Mouse (Mus musculus): ENCODE data around the gene Lrch4. TPM values are rescaled to one million over a fixed set of nuclear protein-coding genes. Genes with fewer than 3 reads are reported as not detected.
A peak's percentile ranks its signal among the peaks of the same experiment; 100 is the strongest.

Gene Lrch4
- total and polyA plus RNA-seq, 3 experiments: 27.9 to 52.7 (median 31.7) TPM

- peak; percentile 81 for DNase-seq
Observed at GRCm38 (mm10) chr5:137652474-137652873, 23.6 kb downstream of the Lrch4 start.

- no peak for DNase-seq
Observed at GRCm38 (mm10) chr5:137653366-137653765, 24.4 kb downstream of the Lrch4 start.

GRCm38 (mm10) chr5:137654746-137655145 is 25.8 kb downstream of the Lrch4 start:
- DNase-seq: no peak

- peak; percentile 83 for DNase-seq
Observed at GRCm38 (mm10) chr5:137656977-137657376, 28.1 kb downstream of the Lrch4 start.

GRCm38 (mm10) chr5:137660064-137660688 is 31.3 kb downstream of the Lrch4 start:
- peak; percentile 90 for DNase-seq

GRCm38 (mm10) chr5:137663057-137663456 is 34.1 kb downstream of the Lrch4 start:
- DNase-seq: no peak

GRCm38 (mm10) chr5:137668971-137669370 is 40.0 kb downstream of the Lrch4 start:
- no peak for DNase-seq

- DNase-seq: no peak
Observed at GRCm38 (mm10) chr5:137670240-137670639, 41.3 kb downstream of the Lrch4 start.

GRCm38 (mm10) chr5:137671443-137672240 is 42.7 kb downstream of the Lrch4 start:
- DNase-seq: peak; percentile 94

GRCm38 (mm10) chr5:137672361-137672760 is 43.4 kb downstream of the Lrch4 start:
- no peak for DNase-seq

GRCm38 (mm10) chr5:137673015-137673414 is 44.1 kb downstream of the Lrch4 start:
- DNase-seq: no peak

GRCm38 (mm10) chr5:137674786-137675185 is 45.9 kb downstream of the Lrch4 start:
- DNase-seq: no peak

- no peak for DNase-seq
Observed at GRCm38 (mm10) chr5:137677859-137678258, 48.9 kb downstream of the Lrch4 start.

GRCm38 (mm10) chr5:137678736-137679135 is 49.8 kb downstream of the Lrch4 start:
- DNase-seq: no peak

GRCm38 (mm10) chr5:137679726-137680125 is 50.8 kb downstream of the Lrch4 start:
- DNase-seq: no peak

GRCm38 (mm10) chr5:137682526-137682925 is 53.6 kb downstream of the Lrch4 start:
- DNase-seq: no peak

- peak; percentile 42 for DNase-seq
Observed at GRCm38 (mm10) chr5:137683388-137684293, 54.7 kb downstream of the Lrch4 start.

- DNase-seq: peak; percentile 99
Observed at GRCm38 (mm10) chr5:137684294-137685123, 55.6 kb downstream of the Lrch4 start, which contains the start of gene Agfg2. TSS of gene Agfg2 (minus strand) at chr5:137684726.

GRCm38 (mm10) chr5:137685653-137686052 is 56.7 kb downstream of the Lrch4 start:
- DNase-seq: no peak

- DNase-seq: no peak
Observed at GRCm38 (mm10) chr5:137686127-137686790, 57.3 kb downstream of the Lrch4 start.

GRCm38 (mm10) chr5:137689974-137690373 is 61.1 kb downstream of the Lrch4 start:
- DNase-seq: no peak

Measured in adrenal gland, adult 2 months (tissue).